Mouse (Mus musculus): ENCODE data around the gene Smtn.
A peak's percentile ranks its signal among the peaks of the same experiment; 100 is the strongest.

The Smtn gene

DNA sequence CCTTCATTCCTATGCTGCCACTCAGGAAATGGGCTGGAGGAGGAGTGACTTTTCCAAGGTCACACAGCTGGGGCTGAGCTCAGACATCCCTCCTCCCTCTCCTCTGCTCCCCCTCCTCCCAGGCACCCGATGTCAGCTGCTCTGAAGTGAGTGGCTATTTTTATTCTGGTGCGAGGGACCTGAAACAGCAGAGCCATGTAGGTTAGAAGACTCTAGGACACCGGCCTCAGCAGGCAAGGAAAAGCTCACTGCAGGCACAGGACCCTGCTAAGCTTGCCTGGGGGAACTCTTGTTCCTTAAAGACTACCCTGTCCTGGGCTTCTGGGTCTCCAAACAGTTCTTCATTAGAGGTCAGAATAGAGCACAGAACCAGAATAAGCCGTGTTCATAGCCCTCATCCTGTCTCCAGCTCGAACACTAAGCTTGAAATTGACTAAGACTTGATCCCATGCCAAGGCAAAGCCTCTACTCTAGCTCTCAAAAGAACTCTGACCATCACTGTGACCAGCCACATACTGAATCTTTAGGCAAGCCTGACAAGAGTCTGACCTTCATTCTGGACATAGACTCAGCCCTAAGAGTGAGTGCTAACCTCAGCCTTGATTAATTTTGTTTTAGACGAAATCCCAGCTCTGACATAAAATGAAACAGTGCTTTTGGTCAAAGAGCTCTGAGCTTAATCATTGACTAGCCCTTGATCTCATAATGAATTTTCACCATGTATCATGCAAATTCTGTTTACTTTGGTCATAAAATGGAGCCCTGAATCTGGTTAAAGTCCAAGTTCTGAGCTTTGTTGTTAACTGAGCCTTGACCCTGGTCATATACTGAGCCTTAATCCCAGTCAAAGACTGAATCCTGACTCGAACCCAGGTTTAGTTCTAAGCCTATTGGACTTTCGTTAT lies 31.0 kb downstream of the Smtn start:
- DNase-seq (ENCODE audit: low spot score in 2 of 2), result no peak

DNA sequence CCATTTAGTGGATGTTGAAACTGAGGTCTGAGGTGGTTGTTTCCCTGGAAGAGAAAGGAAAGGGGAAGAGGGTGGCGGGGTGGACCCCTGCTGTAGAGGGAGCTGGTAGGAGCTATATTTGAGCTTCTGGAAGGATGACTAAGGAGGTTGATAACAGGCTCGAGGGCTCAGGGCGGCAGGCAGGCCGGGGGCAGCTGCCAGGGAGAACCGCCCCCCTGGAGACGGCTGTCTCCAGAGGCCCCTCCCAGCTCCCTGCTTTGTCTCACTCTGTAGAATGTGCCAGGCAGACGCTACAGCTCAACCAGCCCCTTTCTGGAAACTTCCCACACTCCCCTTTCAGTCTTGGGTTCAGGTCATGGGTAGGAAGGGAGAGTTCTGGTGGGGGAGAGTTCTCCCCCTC lies 32.2 kb downstream of the Smtn start:
- no peak for DNase-seq (ENCODE audit: low spot score in 2 of 2)

- DNase-seq (ENCODE audit: low spot score in 2 of 2), result no peak
Measured at GRCm38 (mm10) chr11:3503755-3504693, 36.4 kb downstream of the Smtn start.

- peak in 1 of 2 experiments; percentile 15 for DNase-seq (ENCODE audit: low spot score in 2 of 2)
Measured at GRCm38 (mm10) chr11:3502459-3503072, 37.8 kb downstream of the Smtn start.

GRCm38 (mm10) chr11:3502057-3502456 lies 38.4 kb downstream of the Smtn start:
- DNase-seq (ENCODE audit: low spot score in 2 of 2), result no peak

DNA sequence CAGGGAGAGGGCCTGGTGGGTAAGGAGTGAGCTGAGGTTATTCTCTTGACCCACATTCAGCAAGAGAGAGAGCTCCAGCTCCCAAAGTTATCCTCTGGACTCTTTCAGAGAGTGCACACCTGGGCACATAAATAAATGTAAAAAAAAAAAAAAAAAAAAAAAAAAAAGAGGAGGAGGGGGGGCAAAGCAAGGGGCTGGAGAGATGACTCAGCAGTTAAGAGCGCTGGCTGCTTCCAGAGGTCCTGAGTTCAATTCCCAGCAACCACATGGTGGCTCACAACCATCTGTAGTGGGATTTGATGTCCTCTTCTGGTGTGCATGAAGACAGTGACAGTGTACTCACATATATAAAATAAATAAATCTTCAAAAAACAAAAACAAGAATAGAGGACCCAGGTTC lies 43.1 kb downstream of the Smtn start:
- no peak for DNase-seq (ENCODE audit: low spot score in 2 of 2)

DNA sequence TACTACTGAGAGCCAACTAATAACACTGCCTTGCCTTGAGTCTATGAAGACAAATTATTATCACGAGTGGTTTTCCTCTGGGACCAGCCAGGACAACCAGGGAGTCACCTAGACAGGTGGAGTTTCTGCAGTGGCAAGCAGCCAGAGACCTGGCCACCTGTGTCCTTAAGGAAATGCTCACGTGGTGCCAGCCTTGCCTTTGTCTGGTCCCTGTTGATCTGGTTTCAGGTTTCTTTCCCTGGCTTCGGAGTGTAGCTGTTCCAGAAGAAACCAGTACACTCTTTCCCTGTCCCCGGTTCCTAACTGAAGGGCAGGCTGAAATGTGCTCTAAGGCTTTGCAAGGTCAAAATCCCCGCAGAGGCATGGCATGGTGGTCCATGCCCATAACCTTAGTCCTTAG lies 43.7 kb downstream of the Smtn start:
- no peak for DNase-seq (ENCODE audit: low spot score in 2 of 2)

DNA sequence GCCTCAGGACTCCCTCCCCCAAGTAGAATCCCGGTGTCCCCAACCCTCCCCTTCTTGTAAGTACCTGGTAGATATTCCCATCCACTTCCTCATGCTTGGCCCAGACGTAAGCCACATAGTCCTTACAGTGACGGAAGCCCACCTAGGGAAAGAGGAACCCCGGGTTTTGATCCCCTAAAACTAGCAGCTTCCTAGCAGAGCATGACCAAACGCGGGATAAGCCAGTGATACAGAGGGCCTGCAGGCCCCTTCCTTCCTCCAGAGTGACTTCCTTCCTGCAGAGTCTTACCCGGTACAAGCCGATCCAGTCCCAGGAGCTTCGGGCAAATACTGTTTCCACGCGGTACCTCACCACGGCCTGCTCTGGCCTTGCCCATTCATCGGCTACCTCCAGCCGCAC lies 44.9 kb downstream of the Smtn start:
- no peak for DNase-seq (ENCODE audit: low spot score in 2 of 2)

DNA sequence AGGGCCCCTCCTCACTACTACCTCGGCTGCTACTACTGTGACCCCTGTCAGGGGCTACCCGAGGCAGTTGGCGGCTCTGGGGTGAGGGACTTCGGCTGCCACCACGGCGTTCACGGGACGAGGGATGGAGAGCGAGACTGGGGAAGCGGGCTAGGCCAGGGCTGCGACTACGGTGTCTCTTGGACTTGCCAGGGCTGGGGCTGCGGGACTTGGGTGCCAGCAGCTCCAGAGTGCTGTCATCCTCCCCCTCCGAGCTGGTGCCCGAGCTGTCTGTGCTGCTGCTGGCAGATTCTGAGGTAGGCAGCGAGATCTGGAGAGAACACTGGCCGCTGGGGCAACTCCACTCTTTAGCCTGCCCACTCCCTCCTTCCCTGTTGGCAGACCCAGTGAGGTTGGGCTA lies 45.6 kb downstream of the Smtn start:
- no peak for DNase-seq (ENCODE audit: low spot score in 2 of 2)

GRCm38 (mm10) chr11:3492748-3493147 lies 47.7 kb downstream of the Smtn start:
- DNase-seq (ENCODE audit: low spot score in 2 of 2), result no peak

GRCm38 (mm10) chr11:3489036-3489435 lies 51.4 kb downstream of the Smtn start:
- no peak for DNase-seq (ENCODE audit: low spot score in 2 of 2)

- DNase-seq (ENCODE audit: low spot score in 2 of 2), result no peak
Measured at GRCm38 (mm10) chr11:3487952-3488570, 52.4 kb downstream of the Smtn start, which contains the start of gene Pla2g3. Gene Pla2g3 (plus strand): TSS chr11:3488284.

DNA sequence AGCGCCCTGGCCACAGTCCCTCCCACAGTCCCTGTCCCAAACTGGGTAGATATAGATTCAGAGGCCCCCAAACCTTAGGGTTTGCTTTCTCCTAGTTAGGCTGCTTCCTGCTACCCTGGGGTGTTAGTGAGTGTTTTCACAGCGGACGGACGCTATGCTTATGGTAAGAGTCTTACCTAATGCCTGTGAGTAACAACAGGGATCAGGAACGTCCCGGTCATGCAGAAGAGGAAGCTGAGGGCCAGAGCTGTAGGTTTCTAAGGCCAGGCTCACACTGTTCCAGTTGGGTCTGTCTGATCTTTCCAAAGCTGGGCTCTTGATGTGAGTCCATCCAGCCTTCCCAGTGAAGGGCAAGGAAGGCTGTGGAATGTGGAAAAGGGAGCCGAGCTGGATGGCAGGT lies 54.1 kb downstream of the Smtn start:
- DNase-seq (ENCODE audit: low spot score in 2 of 2), result no peak

- DNase-seq (ENCODE audit: low spot score in 2 of 2), result no peak
Measured at GRCm38 (mm10) chr11:3483980-3484642, 56.3 kb downstream of the Smtn start.

DNA sequence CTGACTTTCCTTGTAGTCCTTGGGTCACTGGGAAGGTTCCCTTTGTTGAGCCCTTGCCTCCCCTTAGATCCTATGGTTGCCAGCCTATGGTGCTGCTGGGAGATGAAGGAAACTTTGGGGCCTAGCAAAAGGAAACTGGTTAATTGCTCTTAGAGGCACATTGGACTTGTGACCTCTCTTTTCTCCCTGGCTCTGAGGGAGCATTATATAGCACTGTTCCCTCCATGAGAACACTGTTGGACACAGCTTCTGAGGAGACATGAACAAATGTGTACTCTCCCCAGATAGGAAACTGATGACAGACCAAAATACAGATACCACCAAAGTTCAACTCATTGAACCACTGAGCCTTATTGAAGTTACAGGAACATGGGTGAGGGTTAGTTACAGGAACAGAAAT lies 64.9 kb downstream of the Smtn start:
- no peak for DNase-seq (ENCODE audit: low spot score in 2 of 2)

GRCm38 (mm10) chr11:3474480-3475115 lies 65.8 kb downstream of the Smtn start:
- DNase-seq (ENCODE audit: low spot score in 2 of 2), result no peak

DNA sequence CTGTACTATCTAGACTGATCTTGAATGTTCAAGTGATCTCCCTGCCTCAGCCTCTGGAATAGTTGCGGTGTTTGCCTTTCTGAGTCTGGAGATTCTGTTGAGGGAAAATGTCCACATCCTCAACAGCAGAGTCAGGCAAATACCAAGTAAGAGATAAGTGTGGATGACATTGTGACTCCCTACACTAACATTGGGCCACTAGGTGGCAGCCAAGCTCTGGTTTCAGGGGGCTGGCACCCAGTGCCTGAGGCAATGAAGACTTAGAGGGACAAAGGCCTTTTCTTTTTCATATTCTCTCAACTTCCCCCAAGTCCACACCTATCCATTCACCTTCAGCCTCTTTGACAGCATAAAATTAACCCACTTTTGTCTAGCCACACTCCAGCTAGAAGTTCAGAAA lies 67.9 kb downstream of the Smtn start:
- DNase-seq (ENCODE audit: low spot score in 2 of 2), result peak; percentile 67 to 88

GRCm38 (mm10) chr11:3471448-3471850 lies 69.0 kb downstream of the Smtn start:
- no peak for DNase-seq (ENCODE audit: low spot score in 2 of 2)

Measured in urinary bladder, postnatal 4 days (tissue).